Mouse (Mus musculus): ENCODE results near the gene Spib.

Gene Spib

DNA sequence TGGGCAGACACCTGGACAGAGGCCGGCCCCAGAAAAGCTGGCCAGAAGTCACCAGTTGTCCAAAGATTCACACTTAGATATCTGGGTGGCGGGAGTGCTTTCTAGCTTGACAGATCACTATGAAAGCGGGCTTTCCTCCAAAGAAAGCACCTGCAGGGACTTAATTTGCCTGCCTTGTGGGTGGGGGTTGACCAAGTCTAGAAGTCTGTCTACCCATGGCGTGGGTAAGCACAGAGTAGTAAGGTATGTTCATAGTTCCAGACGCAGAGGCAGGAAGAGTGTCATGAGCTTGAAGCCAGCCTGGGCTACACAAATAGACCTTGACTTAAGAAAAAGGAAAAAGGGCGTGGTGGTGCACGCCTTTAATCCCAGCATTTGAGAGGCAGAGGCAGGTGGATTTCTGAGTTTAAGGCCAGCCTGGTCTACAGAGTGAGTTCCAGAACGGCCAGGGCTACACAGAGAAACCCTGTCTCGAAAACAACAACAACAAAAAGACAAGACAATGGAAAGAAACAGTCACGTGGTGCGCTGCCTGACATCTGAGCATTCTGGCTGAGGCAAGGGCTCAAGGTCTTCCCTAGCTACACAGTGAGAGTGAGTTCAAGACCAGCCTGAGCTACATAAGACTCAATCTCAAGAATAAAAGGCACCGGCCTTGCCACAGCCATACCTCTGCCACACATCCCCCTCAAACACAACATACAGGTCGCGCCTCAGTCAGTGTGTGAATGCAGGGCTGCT, 5.3 kb downstream of the Spib start:
- DNase-seq (ENCODE audit: low read depth in 1 of 2, low spot score in 2 of 2) = no peak

DNA sequence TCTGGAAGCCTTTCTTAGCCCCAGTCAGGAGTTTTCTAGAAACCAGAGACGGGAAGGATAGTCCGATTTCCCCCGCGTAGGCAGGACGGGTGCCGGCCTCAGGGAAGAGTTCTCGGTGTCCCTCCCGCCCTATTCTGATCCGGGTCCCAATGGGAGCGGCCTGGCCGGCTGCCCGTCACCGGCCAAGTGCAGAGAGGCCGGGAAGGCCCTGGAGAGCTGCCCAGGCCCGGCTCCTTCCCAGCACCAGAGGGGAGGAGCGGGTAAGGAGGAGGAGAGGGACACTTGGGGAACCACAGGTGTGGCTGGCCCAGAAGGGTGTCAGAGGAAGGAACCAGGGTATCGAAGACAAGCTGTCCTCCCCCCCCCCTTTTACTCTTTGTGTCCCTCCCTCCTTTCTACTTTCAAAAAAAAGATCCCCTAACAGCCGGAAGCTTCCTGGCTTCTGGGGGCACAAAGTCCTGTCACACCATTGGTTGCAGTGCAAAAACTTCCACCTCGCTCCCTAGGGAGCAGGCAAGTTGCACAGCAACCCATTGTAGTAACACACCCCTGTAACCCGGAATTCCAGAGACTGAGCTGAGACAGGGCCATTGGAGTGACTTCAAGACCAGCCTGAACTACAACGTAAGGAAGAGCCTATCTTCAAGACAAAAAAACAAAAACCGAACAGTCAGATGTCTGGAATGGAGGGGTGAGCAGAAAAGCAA, 6.6 kb downstream of the Spib start:
- DNase-seq (ENCODE audit: low read depth in 1 of 2, low spot score in 2 of 2) = no peak

DNA sequence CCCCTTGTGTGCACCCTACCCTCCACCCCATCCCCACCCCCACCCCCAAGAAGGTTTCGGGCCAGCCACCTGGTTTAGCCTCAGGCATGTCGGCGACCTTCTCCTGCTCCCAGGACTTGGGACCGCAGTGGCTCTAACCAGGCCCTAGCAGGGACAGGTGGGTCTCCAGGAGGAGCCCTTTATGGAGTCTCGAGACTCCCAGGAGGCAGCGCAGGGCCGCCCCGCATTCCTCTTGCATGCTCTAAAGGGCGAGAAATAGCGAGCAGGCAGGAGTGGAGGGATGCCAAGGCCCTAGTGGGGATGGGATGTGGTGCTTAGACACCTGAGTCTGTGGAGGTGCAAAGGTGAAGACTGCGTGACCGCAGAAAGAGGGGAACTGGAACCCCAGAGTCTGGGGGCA, 7.4 kb downstream of the Spib start, which contains the start of gene Mybpc2:
Gene Mybpc2 (minus strand): TSS at position 155 of the 400 bp plus-strand sequence.
- DNase-seq (ENCODE audit: low read depth in 1 of 2, low spot score in 2 of 2) = no peak

DNA sequence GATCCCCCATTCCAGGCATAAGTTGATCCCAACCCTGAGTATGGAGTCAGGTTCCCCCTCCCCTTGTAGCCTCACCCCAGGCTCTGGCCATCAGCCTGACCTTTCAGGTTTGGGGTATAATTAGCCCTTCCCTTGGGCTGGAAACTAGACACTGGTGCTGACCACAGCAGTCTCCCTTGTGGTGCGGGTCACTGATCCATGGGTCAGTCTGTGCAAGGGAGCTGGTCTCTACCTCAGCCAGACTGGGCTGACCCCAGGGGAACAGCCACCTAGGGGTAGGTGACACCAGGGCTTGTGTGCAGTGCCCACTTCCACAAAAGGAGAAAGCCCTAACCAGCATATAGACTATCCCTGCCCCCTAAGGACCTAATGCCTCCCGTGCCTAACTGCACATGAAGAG, 8.8 kb downstream of the Spib start:
- DNase-seq (ENCODE audit: low read depth in 1 of 2, low spot score in 2 of 2) = no peak

DNA sequence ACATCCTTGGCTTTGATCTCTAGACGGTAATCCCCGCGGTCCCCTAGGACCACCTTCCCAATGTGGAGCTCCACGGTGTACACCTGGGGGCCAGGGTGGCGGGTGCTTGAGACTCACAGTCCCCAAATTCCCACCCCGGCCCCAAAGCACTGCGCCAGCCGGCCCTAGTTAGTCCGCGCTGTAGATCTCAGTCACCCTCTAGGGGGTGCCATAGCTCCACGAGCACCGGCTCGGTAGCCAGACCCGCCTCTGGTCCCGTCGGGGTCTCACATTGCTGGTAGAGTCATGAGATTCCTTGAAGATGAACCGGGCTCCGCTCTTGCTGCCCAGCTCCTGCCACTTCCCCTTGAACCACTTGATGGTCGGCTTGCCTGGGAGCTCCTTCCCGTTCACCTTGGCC, 10.2 kb downstream of the Spib start:
- DNase-seq (ENCODE audit: low read depth in 1 of 2, low spot score in 2 of 2) = no peak

DNA sequence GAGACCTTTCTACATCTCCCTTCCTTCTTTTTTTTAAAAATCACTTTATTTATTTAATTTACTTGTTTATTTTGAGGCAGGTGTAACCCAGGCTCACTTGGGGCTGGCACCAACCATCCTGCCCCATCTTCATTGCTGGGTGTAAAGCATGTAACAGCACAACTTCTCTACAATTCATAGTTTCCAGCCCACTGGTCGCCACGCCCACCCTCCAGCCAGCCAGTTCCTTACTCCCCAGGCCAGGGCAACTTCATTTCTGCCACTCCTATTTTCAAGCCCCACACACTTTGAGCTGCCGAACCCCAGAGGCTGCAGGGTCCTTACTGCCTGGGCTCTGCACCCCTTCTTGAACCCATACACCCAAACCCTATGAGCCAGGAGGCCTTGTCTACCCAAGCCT, 10.9 kb downstream of the Spib start:
- no peak for DNase-seq (ENCODE audit: low read depth in 1 of 2, low spot score in 2 of 2)

DNA sequence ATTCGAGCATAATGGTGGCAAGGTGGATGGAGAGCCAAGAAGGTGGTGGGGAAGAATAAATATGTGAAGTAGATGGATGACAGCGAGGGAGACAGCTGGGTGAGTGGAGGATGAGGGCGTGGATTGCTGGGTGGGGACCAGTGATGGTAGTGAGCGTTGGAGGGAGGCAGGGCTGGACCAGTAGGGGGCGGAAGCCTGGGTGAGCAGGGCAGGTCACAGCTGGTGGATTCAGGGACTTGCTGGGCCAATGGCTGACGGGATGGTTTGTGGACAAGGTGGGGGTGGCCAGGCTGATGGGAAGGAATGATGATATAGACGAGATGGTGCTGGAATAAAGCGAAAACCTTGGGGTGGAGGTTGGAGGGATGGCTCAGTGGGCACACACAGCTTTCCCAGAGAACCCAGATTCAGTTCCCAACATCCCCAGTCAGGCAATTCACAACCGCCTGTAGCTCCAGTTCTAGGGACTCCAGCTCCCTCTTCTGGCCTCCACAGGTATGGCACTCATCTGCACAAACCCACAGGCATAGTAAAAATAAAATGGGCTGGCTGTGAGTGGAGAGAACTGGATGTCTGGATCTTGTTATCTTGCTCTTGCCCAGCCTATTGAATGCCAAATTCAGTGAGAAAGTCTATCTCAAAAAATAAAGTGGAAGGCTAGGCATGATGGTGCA, 12.5 kb downstream of the Spib start:
- no peak for DNase-seq (ENCODE audit: low read depth in 1 of 2, low spot score in 2 of 2)

DNA sequence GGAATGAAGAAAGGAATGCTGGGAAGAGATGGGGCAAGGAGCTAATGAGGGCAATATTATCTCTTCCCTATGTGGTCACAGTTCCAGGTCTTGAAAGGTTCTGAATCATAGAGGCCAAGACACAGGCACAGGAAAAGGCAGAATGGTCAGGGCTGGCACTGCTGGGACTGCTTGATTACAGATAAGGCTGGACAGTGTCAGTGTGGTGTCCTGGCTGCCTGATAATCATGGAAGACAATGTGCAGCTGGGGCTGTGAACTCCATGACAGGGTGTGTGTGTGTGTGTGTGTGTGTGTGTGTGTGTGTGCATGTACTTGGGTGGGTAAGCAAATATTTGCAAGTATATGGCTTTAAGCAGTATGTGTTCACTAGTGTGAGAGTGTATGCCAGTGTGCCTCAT, 24.4 kb downstream of the Spib start:
- no peak for DNase-seq (ENCODE audit: low read depth in 1 of 2, low spot score in 2 of 2)

DNA sequence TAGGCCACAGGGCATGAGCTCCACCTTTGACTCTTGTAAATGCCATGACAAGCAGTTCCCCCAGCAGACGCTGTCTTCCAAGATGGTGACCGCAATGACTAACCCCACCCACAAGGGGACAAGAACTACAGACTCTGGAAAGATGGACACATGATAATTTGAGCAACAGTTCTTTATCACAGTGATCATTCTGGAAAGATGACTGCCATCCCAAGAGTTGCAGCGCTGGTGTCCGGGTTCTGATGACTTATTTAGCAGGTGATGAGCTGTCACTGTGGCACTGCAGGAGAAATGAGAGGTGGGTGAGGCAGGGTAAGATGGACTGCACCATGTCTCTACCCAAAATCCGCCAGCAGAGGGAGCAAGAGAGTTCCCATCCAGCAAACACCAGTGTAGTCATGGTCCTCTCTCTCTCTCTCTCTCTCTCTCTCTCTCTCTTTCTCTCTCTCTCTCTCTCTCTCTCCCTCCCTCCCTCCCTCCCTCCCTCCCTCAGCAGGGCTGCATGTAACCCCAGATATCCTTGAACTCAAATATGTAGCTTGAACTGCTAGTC, 30.2 kb downstream of the Spib start:
- DNase-seq (ENCODE audit: low read depth in 1 of 2, low spot score in 2 of 2) = peak; percentile 33 to 61

DNA sequence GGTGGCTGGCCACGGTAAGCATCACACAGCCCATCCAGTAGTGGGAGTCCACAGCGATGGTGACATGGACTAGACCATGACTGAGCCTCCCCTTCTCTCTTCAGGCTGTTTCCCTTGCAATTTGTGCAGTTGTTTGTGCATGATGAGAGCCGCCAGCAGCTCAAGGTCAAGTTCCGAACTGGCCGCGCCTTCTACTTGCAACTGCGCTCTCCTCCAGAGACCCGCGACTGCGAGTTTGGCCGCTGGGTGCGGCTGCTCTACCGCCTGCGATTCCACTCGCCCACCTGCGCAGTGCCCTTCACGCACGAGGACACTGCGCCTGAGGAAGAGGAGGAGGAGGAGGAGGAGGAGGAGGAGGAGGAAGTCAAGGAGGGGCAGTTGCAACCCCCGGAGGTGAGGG, 31.8 kb downstream of the Spib start:
- DNase-seq (ENCODE audit: low read depth in 1 of 2, low spot score in 2 of 2) = no peak

DNA sequence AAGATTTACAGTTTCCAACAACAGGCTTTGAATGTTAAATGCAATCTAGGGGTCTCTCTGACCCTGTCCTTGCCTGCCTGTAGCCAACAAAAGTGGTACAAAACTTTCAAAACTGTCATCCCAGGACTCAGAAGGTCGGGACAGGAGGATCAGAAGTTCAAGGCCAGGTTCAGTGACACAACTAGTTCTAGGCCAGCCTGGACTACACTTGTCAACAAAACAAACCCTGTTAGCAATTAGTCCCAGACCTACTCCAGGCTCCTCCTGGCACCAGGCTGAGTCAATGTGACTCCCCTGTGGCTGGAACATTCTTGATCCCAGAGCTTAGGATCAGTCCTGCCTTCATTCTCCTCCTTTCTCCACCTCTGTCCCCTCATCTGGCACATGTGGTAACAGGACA, 32.9 kb downstream of the Spib start:
- no peak for DNase-seq (ENCODE audit: low read depth in 1 of 2, low spot score in 2 of 2)

DNA sequence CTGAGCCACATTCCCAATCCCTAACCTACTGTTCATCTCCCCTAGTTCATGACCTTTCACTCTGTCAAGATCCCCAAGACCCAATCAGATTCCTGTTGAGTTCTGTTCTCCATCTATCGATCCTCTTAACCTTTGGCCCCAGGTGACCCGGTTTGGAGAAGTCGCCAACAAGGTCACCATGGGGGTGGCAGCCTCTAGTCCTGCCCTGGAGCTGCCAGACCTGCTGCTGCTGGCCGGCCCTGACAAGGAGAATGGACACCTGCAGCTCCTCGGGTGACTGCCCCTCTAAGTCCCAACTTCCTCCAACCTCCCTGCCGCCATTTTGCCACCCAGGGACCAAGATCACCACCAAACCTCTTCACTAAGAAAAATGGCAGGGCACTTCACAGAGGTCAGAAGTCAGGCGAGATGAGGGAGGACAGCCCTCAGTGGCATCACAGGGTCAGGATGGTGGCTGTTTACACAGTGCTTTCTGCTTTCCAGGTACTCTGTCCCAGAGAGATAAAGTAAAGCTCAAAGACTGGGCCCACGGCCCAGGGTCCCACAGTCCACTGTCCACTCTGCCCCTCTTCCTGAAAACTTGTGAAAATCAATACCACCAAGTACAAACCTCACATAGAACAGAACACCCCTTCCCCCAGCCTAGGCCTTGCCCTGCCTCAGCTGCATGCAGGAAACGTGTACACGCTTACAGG, 34.4 kb downstream of the Spib start:
- DNase-seq (ENCODE audit: low read depth in 1 of 2, low spot score in 2 of 2) = no peak

DNA sequence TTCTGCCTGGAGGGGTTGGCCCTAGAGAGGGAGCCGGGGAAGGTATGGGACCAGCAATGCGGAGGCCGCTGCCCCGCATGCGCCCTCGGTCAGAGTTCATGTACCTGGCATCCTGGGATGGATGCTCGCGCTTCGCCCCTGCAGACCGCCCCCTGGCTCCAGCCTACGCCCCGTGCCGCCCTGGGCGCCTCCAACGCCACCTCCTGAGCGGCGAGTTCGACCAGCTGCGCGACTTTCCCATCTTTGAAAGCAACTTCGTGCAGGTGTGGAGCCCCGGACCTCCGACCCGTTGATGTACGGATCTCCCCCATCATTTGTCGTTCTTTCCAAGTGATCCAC, 35.1 kb downstream of the Spib start:
- no peak for DNase-seq (ENCODE audit: low read depth in 1 of 2, low spot score in 2 of 2)

DNA sequence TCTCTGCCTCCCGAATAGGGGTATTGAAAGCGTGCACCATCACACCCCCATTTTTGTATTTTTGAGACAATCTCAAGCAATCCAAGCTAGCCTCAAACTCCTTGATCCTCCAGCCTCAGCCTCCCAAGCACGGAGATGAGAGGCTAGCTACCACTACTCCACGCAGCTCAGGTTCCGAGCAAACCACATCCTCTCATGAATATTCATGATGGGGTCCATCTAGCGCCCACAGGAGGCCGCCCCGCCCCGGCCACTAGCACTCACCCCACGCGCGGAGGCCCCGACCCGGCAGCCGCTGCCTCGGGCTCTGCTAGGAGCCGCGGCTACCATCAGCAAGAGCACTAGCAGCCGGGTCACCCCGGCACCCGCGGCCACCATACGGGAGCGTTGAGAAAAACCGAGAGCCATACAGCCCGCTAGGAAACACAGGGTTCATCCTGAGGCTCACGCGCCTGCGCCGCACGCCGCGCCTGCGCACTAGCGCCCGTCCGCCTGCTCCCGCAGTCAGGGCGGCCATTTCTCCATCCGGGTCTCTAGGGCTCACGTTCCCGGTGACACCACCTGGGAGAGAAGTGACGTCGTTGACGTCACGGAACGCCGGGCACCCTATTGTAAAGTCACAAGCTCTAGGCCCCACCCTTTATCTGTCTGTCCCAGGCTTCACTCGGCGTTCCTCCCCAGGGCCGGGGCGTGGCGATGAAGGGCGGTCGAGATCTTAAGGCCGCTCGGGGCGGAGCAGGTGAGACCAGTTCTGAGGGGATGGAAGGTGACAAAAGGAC, 35.7 kb downstream of the Spib start, which contains the start of the genes Emc10 and Fam71e1:
Gene Emc10 (minus strand): TSS at position 538 of the 779 bp plus-strand sequence.
Gene Fam71e1 (plus strand): TSS at position 590 of the 779 bp plus-strand sequence.
- DNase-seq (ENCODE audit: low read depth in 1 of 2, low spot score in 2 of 2) = peak; percentile 90 to 95

DNA sequence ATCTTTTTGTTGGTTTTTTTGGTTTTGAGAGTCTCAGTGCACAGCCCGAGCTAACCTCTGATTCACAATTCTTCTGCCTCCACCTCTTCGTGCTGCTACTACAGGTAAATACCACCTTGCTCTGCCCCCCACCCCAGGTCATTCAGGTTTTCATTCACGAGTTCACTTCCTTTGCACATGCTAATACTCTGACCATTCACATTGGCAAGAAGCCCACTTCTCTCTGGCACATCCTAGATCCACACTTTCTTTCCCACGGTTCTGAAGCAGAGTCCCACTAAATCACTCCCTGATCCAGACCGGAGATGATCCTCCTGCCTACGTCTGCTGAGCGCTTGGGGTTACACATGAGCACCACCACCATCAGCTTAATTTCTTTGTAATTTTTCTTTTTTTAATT, 36.8 kb downstream of the Spib start:
- no peak for DNase-seq (ENCODE audit: low read depth in 1 of 2, low spot score in 2 of 2)

DNA sequence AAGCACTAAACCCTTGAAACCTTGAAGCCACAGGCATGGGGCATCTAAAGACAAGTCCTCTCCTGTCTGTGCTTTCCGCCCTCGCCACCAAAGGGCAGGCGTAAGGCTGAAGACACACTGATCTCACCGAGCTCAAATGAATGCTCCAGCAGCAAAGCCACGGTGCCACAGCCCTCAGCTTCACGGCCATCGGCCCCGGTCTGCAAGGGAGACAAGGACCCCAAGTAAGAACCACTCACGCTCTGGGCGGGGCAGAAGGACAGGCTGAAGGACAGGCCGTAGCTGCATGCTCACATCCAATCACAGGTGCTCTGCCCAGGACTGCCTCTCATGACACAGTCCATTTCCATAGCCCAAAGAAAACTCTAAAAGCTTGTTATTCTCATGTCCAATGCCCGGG, 37.2 kb downstream of the Spib start:
- DNase-seq (ENCODE audit: low read depth in 1 of 2, low spot score in 2 of 2) = no peak

DNA sequence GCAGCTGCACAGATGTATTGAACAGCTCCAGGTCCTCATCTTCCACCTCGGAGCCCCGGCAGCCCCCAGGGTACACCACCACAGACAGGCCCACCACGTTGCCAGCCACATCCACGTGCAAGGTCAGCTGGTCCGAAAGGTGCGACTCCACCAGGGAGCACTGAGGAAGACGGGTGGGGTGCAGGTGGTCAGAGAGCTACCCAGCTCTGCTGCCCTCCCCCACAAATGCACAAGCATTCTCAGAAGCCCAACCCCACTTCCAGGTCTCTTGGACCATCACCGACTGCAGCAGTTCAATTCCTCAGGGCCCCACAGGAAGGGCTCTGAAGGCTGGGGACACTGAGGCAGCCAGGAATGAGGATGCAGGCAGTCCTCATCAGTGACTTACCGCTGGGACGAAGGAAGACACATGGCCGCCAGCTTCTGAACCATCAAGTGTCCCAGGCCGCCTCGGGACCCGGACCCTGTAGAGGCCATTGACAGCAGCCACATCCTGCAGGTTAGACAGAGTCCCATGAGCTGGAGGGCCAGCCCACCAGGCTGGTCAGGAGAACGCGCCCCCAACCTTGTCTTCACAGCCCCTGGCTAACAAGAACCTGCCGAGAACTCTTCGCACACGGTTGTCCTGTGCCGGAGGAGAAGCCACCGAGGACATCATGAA, 39.6 kb downstream of the Spib start:
- no peak for DNase-seq (ENCODE audit: low read depth in 1 of 2, low spot score in 2 of 2)

DNA sequence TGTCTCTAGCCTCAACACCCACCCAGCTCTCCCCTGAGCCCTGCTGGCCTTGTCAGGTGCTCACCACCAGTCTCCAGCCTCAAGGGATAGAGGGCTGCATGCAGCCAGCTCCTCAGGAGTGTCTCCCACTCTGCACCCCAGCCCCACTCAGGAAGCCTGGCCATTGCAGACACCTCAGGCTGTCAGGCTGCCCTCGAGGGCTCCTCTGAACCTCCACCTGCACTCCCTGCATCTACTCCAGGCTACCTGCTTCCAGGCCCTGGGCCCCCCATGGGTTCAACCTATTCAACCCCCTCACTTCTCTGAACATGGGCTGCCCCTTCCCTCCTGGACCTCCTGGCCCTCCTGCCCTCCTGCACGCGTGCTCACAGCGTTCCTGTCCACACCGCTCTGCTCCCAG, 40.5 kb downstream of the Spib start:
- DNase-seq (ENCODE audit: low read depth in 1 of 2, low spot score in 2 of 2) = no peak

DNA sequence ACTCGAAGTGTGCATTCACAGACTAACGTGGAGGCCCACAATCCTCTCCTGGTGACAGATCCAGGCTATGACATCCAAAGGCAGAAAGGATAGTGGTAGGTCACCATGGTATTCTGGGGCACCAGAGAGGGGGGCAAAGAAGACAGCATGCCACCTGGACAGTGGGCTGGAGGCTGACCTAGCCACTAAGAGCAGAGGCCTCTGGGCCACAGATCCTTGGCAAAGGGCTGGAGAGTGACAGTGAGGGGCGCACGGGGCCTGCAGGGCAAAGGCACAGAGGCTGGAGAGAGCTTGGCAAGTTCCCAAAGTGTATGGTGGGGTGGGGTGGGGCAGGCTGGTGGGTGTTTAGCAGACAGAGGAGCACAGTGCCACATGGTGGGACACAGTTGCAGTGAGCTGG, 41.6 kb downstream of the Spib start:
- no peak for DNase-seq (ENCODE audit: low read depth in 1 of 2, low spot score in 2 of 2)

DNA sequence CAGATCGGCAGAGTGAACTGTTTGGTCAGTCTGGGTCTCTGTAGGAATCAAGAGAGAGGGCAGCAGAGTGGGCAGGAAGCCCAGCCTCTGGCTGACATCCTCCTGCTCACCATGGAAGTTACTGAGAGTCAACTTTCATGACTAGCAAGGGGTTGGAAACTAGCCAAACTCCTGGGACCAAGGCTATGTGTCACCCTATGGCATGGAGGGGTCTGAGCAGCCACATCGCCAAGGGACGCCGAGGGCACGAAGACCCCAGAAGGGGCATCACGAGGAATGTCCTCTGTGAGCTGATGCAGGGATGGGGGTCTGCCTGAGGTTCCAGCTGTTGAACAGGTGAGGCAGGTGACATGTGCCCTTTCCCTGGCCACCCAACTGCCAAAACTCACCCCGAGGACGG, 43.3 kb downstream of the Spib start:
- DNase-seq (ENCODE audit: low read depth in 1 of 2, low spot score in 2 of 2) = no peak
